Mouse (Mus musculus) thymus, postnatal 10 days (tissue): ENCODE results near the gene Gzmm.

Source experiments
- DNase-seq, 2 experiments: peaks; one replicate each; pipeline ENCODE4 v3.0.0; 2021; ENCODE audit warnings: low spot score in 2 of 2

Gzmm gene

GRCm38 (mm10) chr10:79688720-79689119 lies at the start of gene Gzmm:
Gene Gzmm, plus strand, starts transcription at chr10:79689020.
- no peak for DNase-seq

DNA sequence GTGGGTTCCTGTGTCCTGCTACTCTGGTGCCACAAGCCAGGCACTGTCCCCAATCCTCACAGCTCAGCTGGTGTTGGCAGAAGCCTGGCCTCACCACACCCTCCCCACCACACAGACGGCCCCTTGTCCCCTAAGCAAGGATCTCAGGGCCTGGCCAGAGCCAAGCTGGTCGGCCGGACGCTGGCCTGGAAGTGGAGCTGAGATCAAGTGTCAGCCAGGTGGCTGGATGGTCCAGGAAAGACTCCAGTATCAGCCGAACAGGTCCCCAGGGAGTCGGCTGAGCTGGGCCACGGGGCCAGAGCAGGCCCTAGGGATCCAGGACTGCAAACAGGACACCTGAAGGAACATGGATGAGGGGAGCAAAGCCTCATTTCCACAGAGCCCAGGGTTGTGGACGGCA lies 43.1 kb upstream of the Gzmm start, which contains the start of gene Odf3l2:
Odf3l2 (minus strand) TSS at position 28 of the 400 bp plus-strand sequence.
- DNase-seq = no peak

DNA sequence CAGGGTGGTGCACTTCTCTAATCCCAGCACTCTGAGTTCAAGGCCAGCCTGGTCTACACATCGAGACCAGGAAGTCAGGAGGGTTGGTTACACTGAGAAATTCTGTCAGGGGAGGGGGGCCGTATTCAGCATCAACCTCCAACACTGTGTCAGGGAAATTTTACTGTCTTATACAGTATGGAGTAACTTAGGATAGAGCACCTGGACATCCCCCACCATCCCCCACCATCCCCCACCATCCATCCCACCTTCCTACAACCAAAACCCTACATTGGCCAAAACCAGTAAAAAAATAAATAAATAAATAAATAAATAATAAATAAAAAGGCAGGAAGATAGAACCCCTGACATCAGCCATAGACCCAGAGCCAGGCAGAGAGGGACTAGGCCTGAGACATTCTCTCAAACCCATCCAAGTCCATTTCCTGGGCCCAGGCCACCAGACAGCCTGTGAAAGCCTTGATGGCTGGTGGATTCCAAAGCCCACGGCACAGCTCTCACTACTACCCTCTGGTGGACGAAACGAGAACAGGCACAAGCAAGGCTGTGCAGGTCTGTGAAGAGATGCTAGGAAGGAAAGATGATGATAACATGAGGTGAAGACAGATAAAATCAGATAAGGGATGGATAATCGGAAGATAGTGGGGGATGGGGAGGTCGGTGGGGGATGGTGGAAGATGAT lies 39.6 kb upstream of the Gzmm start:
- peak; percentile 24 to 66 for DNase-seq

DNA sequence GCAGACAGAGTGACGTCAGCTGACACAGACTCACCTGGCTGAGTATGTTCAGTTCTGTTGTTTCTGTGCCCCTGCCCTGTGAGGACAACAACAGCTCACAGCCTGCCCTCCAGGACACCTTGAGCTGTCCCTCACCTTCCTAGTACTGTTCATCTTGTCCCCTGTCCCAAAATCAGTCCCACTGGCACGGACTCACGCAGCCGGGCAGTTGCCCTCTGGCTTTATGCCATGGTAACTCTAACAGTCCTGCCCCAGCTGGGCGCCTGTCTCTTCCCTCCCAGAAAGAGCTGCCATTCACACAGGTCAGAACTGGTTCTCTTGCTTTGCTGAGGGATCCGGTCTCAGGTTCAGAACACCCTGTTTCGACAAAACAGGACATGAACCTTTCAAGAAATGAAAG lies 36.0 kb upstream of the Gzmm start:
- no peak for DNase-seq

DNA sequence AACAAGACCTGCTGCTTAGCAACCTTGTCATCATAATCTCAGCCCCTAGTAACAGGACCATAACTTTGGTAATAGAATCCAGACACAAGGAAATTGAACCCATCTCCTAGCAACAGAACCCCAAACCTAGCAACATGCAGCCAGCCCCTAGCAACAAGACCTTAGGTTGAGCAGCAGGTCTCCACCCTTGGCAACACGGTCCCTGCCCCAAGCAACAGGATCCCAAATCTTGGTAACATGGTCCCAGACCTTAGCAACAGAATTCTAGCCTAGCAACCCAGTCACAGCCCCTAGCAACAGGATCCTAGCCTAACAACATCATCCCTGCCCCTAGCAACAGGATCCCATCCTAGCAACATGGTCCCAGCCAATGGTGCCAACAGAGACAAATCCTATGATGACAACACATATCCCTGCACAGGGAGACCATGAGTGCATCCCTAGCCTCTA lies 33.8 kb upstream of the Gzmm start:
- no peak for DNase-seq

DNA sequence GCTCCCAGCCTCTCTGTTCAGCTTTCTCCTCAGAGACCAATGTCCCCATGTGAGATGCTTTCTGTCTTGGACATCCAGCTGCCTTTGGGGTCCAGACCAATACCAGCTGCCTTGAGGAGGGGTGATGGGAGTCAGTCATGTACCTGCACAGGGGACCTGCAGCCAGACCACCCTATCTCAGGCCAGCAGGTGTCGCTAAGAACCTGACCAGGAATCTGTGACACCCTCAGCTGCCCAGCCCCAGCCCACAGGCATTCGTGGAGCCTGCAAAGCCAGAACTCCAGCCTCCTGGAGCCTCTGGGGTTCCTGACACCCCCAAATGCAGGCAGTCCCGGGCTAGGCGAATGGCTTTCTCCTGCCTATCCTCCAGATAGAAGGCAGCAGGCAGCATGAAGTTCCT lies 30.0 kb upstream of the Gzmm start:
- peak in 1 of 2 experiments; percentile 40 for DNase-seq

- DNase-seq = no peak
Observed at GRCm38 (mm10) chr10:79660298-79660697, 28.5 kb upstream of the Gzmm start.

DNA sequence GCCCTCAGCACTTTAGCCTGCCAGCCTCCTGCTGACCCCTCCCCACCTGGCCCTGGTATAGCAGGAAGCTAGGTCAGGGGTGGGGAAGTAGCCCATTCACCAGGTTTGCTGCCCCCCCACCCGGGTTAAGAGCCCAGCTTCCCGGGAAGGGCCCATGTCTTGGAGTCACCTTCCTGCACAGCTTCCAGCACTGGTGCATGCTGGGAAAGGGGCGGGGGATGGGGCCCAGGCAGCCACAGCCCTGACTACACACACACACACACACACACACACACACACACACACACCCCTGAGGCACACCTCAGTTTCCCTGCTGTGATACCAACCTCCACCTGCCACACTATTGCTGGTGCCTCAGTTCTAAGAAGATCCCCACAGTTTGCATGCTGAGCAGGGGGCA lies 27.0 kb upstream of the Gzmm start:
- DNase-seq = no peak

- peak; percentile 43 to 73 for DNase-seq
Observed at GRCm38 (mm10) chr10:79664131-79664665, 24.6 kb upstream of the Gzmm start, which contains the start of gene Madcam1. Gene Madcam1, plus strand, starts transcription at chr10:79664559.

- no peak for DNase-seq
Observed at GRCm38 (mm10) chr10:79665051-79665450, 23.8 kb upstream of the Gzmm start.

DNA sequence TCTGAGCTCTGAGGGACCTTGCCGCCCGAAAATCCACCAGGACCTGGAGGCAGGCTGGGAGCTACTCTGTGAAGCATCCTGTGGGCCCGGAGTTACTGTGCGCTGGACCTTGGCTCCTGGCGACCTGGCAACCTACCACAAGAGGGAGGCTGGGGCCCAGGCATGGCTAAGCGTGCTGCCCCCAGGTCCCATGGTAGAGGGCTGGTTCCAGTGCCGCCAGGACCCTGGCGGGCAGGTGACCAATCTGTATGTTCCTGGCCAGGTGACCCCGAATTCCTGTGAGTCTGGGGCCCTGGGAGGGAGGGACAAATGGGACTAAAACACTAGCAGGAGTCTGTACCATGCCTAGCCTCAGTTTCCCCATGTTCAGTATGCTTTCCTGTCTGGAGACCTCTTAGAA lies 22.3 kb upstream of the Gzmm start:
- no peak for DNase-seq

DNA sequence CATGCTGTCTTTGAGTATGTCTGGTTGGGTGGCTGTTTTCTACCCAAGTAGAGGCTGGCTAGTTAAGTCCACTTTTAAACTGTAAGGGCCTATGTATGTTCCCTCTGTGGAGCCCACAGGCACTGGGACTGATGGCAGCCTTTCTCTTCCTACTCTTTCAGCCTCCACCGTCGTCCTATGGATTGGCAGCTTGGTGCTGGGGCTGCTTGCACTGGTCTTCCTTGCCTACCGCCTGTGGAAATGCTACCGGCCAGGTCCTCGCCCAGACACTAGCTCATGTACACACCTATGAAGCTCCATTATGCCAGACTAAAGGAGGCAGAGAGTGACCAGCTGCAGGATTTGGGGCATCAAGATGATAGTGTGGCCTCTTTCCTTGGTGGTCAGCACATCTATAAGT lies 20.7 kb upstream of the Gzmm start:
- DNase-seq = no peak

DNA sequence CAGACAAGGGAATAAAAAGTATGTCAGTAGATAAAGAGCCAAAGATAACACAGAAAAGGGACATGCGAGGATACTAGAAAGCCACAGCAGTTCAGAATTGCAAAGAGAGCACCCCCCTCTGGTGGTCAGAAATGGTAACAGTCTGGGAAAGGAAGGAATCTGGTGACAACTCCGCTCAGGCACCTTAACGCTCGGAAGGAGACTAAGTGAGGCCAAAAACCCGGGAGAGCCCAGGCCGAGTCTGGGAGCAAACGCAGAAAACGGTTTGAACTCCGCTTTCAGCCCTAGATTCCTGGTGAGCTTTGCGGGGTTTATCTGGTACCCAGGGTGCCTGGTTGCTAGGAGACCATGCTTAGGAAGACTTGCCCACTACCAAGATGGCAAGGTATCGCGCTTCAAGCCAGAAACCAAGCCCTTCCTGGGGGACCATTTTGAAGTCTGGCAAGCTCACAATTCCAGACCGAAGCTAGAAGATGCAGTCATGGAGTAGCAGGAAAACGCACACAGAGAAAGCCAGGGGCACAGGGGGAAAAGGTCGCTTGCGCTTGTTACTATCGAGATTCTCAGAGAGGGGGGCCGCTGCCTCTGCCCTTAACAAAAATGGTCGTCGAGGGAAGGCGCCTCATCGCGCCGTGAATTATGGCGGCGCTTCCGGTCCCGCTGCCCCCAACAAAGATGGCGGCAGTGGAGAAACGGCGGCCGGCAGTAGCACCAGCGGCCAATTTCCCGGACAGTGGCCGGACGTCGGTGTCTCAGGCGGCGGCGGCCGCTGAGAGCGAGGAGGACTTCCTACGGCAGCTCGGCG lies 19.8 kb upstream of the Gzmm start, which contains the start of gene Tpgs1:
Tpgs1 (plus strand) TSS at position 599 of the 805 bp plus-strand sequence.
- peak; percentile 82 to 84 for DNase-seq

DNA sequence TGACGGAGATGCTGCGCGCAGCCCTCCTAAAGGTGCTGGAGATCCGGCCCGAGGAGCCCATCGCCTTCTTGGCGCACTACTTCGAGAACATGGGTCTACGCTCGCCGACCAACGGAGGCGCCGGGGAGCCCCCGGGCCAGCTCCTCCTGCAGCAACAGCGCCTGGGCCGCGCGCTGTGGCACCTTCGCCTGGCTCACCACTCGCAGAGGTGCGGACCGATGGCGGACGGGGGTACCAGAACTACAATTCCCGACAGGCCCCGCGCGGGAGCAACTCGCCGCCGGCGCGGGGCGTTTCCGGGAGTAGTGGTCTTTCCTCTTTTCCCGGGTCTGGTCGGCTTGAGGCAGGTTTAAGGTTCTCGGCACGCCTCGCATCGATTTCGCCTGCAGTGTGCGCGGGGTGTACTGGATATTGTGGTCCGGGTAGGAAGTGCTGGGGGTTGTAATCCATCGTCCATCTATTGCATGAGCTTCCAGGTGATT lies 19.2 kb upstream of the Gzmm start:
- peak; percentile 73 for DNase-seq

DNA sequence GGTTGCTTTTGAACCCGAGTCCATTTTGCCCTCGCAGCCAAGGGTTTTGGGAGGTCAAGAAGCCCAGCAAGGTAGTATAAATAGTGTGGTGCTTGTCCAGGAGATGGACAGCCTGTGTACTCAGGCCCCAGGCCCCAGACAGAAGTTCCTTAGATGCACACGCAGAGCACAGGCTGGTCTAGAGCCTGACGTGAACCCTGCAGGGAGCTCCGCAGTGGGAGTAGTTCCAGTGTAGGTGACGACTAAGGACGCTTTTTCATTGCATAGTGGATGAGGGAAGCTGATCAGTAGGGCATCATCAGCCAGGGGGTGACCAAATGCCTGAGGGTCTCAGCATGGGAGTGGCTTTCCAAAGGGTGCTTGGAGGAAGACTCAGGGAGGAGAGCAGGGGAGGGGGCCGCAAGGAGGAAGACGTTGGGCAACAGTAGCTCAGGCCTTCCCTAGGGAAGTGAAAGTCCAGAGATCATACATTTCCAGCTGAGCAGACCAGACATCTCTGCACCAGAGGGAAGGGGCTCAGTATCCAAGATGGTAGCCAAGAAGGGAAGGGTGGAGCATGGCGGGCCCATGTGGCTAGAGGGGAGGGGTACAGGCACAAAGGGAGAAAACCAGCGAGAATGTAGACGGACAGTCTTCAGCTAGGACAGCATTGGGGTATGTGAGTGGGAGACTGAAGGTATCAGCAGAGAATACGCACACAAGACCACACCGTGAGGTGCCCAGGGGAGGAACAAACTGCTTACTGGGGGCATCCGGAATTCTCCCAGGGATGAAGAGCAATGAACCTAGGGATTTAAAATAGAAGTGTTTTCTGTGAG lies 18.5 kb upstream of the Gzmm start:
- DNase-seq = no peak

DNA sequence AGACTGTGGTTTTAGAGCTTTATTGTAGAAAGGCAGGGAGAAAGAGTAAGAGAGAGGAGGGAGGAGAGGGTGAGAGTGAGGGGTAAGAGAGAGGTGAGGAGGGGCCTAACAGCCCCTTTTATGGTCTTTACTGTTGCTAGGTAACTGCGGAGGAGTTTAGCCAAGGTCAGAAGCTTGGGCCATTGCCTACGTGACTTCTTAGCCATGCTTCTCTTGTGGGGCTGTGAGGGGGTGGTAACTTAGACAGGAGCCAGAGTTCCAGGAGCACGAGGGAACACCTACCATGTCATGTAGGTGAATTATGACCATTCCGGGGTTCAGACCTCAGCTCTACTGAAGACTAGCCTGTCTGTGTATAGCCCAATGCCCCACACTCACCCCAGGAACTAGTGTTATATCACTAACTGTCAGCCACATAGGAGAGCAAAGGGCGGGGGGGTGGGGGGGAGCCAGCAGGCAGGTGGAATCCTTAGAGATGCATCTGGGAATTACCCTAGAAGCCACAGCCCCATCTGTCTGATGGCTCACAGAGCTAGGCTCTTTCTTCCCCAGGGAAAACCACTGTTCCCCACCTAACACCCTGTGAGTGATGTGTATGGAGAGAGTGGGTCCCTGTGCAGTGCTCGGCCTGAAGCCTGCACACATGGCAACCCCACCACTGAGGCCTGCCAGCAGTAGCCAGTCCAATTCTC lies 17.3 kb upstream of the Gzmm start:
- no peak for DNase-seq

GRCm38 (mm10) chr10:79672088-79672455 lies 16.7 kb upstream of the Gzmm start:
- DNase-seq = no peak

GRCm38 (mm10) chr10:79673054-79673453 lies 15.8 kb upstream of the Gzmm start:
- DNase-seq = no peak

DNA sequence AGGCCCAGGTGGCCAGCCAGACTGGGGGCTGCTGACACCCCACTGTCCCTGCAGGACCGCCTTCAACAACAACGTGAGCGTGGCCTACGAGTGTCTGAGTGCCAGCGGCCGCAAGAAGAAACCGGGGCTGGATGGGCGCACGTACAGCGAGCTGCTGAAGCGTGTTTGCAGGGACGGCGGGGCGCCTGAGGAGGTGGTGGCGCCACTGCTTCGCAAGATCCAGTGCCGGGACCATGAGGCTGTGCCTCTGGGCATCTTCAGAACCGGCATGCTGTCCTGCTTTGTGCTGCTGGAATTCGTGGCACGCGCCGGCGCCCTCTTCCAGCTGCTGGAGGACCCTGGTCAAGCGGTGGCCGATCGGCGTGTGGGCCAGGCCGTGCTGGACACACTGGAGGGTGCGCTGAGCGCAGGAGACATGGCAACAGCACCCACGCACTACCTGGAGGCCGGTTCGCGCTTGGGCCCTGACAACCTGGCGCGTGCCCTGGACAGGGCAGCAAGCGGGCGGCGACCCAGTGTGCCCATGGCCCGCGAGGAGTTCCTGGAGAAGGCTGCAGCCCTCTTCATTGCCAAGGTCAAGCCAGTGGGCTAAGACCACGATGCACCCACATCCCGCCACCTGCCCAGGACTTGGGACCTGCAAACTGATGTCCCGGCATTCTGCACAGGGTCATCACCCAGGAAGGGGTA lies 13.3 kb upstream of the Gzmm start:
- no peak for DNase-seq
